Mouse (Mus musculus) liver, embryonic 15.5 days (tissue): Measurements from ENCODE around the gene Mtmr2. TPM values are rescaled to one million over a fixed set of nuclear protein-coding genes. Genes with fewer than 3 reads are reported as not detected.
"Not testable (repeated sequence)": the region's sequence is repeated elsewhere in the genome, so short reads cannot be mapped to it uniquely, and the experiment has no call there.

ENCODE experiments used
- ATAC-seq: fragments of 200-750 bp; cut with Nextera tagmentation; 2 replicates; pipeline ENCODE4 v1.8.0; 2017; ENCODE audit warnings: moderate number of reproducible peaks, mild to moderate bottlenecking, moderate library complexity; ENCODE audit not compliant: insufficient read depth
- H3K27ac ChIP-seq: fragments of 300-500 bp; sonication (generic); replicated peaks from 2 replicates; pipeline ENCODE4 v1.5.1; 2015; ENCODE audit warnings: mild to moderate bottlenecking, inconsistent platforms
- H3K27me3 ChIP-seq: fragments of 300-500 bp; sonication (generic); 2 replicates; pipeline ENCODE4 v1.6.1; 2015; ENCODE audit warnings: mild to moderate bottlenecking, inconsistent platforms
- H3K36me3 ChIP-seq: fragments of 300-500 bp; sonication (generic); replicated peaks from 2 replicates; pipeline ENCODE4 v1.6.1; 2015; ENCODE audit warnings: moderate library complexity, mild to moderate bottlenecking, inconsistent platforms
- H3K4me1 ChIP-seq: fragments of 300-500 bp; sonication (generic); replicated peaks from 2 replicates; pipeline ENCODE4 v1.6.1; 2015; ENCODE audit warnings: inconsistent platforms
- H3K4me2 ChIP-seq: fragments of 300-500 bp; sonication (generic); 2 replicates; pipeline ENCODE4 v1.6.1; 2015; ENCODE audit warnings: moderate library complexity, mild to moderate bottlenecking, inconsistent platforms
- H3K4me3 ChIP-seq: fragments of 300-500 bp; sonication (generic); replicated peaks from 2 replicates; pipeline ENCODE4 v1.5.1; 2015; ENCODE audit warnings: mild to moderate bottlenecking, inconsistent platforms
- H3K9ac ChIP-seq: fragments of 300-500 bp; sonication (generic); 2 replicates; pipeline ENCODE4 v1.6.1; 2015; ENCODE audit warnings: moderate library complexity, mild to moderate bottlenecking, inconsistent platforms
- H3K9me3 ChIP-seq: fragments of 300-500 bp; sonication (generic); replicated peaks from 2 replicates; pipeline ENCODE4 v1.6.1; 2016; ENCODE audit warnings: inconsistent platforms
- WGBS: fragments of 180-500 bp; shearing (Covaris S2); methylation state at CpG from one replicate; pipeline ENCODE4 v1.1.7; 2015; ENCODE audit warnings: mixed read lengths; ENCODE audit not compliant: insufficient replicate concordance; 5-methylcytosine and 5-hydroxymethylcytosine counted together
- polyA plus RNA-seq: library from polyadenylated mRNA; unstranded; fragments of >200 nt; fragmentation: Nextera tagmentation; extraction: Ambion mirVana; gene quantifications from 2 replicates; pipeline ENCODE4 v1.2.1, GENCODE M21; 2015

Mtmr2 gene
- polyA plus RNA-seq, 1 experiment from 2014 or later: 19.9 TPM

DNA sequence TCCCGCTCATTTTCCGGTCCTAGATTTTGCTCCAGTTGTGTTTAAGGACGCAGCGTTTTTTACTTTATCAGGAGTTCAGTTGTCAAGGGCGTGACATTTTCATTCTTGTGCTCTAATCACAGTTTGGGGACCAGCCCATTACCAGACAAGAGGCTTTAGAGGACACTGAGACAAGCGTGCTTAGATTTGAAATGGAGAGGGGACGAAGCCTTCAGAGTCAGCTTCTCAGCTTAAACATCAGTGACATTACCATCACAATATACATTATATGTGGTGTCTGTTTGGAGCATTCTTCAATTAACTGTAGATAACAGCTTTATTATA is 1.4 kb downstream of the Mtmr2 start:
- Histone ChIP-seq H3K27me3 (no peaks in the 10 kb centered on the region), H3K27ac (peak overlapping the region; percentile 94), H3K9me3 (no peaks in the 10 kb centered on the region), H3K36me3 (no peaks in the 10 kb centered on the region), H3K9ac (peak overlapping the region; percentile 93), H3K4me2 (peak overlapping the region; percentile 87), H3K4me3 (peak overlapping the region; percentile 85), H3K4me1 (peaks cover 20% of the 10 kb centered on the region)
- no peak; the same call in 1 of the 2 replicates for ATAC-seq
- WGBS: under 1% methylated on average over 7 of the region's 7 CpGs

DNA sequence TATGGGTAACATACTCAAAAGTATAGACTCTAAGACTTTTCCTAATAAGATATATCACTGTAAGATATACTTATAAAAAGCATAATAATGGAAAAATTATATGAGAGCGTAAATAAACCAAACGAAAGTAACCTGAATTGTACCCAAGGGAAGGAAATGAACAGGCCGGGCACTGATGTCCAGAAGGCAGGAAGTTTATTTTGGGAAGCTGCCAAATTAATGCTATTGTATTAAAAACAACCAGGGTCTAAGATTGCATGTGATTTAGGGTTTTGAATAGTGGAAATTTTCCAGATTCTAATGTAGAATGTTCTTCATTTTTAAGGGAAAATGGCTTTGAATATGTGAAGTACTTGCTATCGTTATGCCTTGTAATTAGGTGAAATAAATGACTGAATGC is 4.3 kb downstream of the Mtmr2 start:
- H3K9me3 ChIP-seq: no peaks in the 10 kb centered on the region
- ATAC-seq: no peak
- peaks cover 20% of the 10 kb centered on the region for H3K4me1 ChIP-seq
- no peaks in the 10 kb centered on the region for H3K36me3 ChIP-seq
- H3K27me3 ChIP-seq: no peaks in the 10 kb centered on the region
- H3K9ac ChIP-seq: no peak overlapping the region
- 73% methylated on average over 4 of the region's 4 CpGs for WGBS
- H3K4me2 ChIP-seq: no peak overlapping the region
- H3K27ac ChIP-seq: no peak overlapping the region
- H3K4me3 ChIP-seq: no peak overlapping the region

DNA sequence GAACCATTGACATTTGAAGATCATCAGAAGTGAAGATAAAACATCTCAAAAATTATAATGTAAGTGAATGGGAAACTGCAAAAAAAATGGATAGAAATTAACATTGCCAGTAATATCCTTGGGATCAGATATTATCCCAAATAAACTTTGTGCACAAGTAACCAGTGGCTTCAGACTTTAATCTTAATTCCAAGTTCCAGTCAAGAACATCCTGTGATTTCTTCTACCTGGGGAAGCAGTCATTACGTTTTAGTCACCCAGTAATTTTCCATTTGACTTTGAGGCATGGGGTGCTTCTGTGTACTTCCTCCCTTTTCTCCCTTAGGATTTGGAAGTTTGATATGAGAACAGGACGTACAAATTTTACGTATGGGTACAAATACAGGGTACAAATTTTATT is 12.2 kb downstream of the Mtmr2 start:
- no peak overlapping the region for H3K27ac ChIP-seq
- no peak overlapping the region for H3K9ac ChIP-seq
- no peak overlapping the region for H3K4me2 ChIP-seq
- no peaks in the 10 kb centered on the region for H3K4me1 ChIP-seq
- ATAC-seq: no peak
- H3K27me3 ChIP-seq: no peaks in the 10 kb centered on the region
- H3K9me3 ChIP-seq: no peaks in the 10 kb centered on the region
- no peaks in the 10 kb centered on the region; the same call in 1 of the 2 replicates for H3K36me3 ChIP-seq
- no peak overlapping the region for H3K4me3 ChIP-seq
- 77% methylated on average over 3 of the region's 3 CpGs for WGBS

DNA sequence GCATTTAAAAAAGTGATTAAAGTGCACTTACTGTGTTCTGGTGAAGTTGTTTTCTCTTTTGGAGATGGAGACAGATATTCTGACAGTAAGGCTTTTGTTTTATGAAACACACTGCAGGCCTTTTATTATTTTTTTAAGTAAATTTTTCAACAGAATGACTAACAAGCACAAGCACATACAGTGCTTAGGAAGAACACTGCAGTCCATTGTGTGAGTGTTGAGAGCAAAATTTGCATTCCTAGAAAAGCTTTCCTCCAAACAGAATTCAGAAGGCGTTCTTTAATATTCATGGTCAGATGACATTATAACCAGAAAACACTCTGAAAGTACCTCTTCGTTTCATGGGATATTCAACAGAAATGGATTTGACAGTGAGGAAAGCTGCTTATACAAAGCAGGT is 17.4 kb downstream of the Mtmr2 start:
- ATAC-seq: no peak
- no peaks in the 10 kb centered on the region; the same call in 1 of the 2 replicates for H3K36me3 ChIP-seq
- no peak overlapping the region for H3K9ac ChIP-seq
- H3K4me3 ChIP-seq: no peak overlapping the region
- no peaks in the 10 kb centered on the region for H3K27me3 ChIP-seq
- H3K27ac ChIP-seq: no peak overlapping the region
- 74% methylated on average over 2 of the region's 2 CpGs for WGBS
- H3K9me3 ChIP-seq: no peaks in the 10 kb centered on the region
- no peaks in the 10 kb centered on the region for H3K4me1 ChIP-seq
- H3K4me2 ChIP-seq: no peak overlapping the region

DNA sequence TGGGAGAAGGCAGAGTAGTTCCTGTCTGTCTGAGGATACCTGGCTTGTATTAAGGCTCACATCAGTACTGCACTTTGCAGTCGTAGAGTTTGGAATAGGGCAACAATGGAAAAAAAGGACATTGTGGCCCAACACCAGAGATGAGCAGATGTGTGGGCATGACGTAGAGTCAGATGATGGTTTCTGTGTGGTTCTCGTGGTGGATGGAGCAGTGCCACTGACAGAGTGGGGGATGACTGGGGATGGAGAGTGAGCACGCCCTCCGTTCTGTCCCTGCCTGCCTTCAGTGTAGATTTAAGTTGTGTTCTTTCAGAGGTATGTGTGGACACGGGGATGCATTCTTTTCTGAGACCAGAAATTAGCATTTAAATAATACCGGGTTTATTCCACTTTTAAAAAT is 18.4 kb downstream of the Mtmr2 start:
- Histone ChIP-seq H3K36me3 (no peaks in the 10 kb centered on the region; the same call in 1 of the 2 replicates), H3K4me2 (no peak overlapping the region), H3K4me1 (no peaks in the 10 kb centered on the region), H3K9me3 (no peaks in the 10 kb centered on the region), H3K27ac (no peak overlapping the region), H3K27me3 (no peaks in the 10 kb centered on the region), H3K4me3 (no peak overlapping the region), H3K9ac (no peak overlapping the region)
- WGBS: 72% methylated on average over 7 of the region's 7 CpGs
- no peak for ATAC-seq

DNA sequence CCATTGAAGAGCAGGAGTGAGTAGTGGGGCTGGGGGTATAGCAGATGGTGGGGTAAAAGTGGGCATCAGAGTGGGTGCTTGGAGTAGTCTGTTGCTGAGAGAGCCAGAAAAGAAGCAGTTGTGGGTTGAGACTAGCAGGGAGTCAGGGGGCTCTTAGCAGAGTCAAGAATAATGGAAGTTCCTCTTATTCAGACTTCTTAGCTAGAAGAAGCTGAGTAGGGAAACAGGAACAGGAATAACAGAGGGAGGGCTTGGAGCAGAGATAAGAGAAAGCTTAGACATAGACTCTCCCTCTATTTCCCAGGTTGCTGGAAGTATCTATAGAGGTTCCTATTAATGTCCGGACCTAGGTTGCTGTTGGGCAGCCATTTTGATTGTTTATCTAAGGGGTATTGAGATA is 26.5 kb downstream of the Mtmr2 start:
- no peaks in the 10 kb centered on the region for H3K4me1 ChIP-seq
- no peak overlapping the region for H3K27ac ChIP-seq
- 35% methylated on average over 1 of the region's 1 CpGs for WGBS
- no peaks in the 10 kb centered on the region for H3K9me3 ChIP-seq
- ATAC-seq: no peak
- no peaks in the 10 kb centered on the region for H3K36me3 ChIP-seq
- no peaks in the 10 kb centered on the region for H3K27me3 ChIP-seq
- H3K4me2 ChIP-seq: no peak overlapping the region
- H3K4me3 ChIP-seq: no peak overlapping the region
- H3K9ac ChIP-seq: no peak overlapping the region

DNA sequence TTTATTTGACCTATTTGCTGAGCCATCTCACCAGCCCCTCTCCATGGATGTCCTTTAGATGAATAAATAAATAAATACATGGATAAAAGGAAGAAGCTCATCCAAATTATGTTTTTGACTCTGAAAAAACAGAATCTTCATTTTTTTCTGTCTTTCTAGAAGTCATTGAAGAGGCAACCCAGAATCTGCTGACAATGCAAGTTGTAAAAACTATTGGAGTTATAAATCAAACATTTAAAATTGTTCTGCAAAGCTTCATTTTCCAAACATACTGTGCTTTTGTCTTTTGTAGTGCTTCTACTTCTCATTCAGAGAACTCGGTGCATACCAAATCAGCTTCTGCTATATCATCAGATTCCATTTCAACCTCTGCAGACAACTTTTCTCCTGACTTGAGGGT is 33.8 kb downstream of the Mtmr2 start:
- Histone ChIP-seq H3K4me2 (no peak overlapping the region), H3K27ac (no peak overlapping the region), H3K9me3 (no peaks in the 10 kb centered on the region), H3K4me3 (no peak overlapping the region), H3K27me3 (no peaks in the 10 kb centered on the region), H3K4me1 (no peaks in the 10 kb centered on the region), H3K9ac (no peak overlapping the region), H3K36me3 (peaks cover 15% of the 10 kb centered on the region; the same call in 1 of the 2 replicates)
- no peak for ATAC-seq
- WGBS: 71% methylated on average over 1 of the region's 1 CpGs

DNA sequence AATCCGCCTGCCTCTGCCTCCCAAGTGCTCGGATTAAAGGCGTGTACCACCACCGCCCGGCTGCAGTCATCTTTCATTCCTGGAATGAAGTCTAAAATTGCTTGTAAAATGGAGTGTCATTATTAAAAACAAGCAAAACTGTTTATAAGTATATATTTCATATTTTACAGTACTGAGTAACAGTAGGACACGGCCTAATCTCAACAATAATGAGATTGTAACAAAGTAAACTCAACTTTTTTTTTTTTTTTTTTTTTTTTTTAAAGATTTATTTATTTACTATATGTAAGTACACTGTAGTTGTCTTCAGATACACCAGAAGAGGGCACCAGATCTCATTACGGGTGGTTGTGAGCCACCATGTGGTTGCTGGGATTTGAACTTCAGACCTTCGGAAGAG is 42.7 kb downstream of the Mtmr2 start:
- H3K9me3 ChIP-seq, H3K4me1 ChIP-seq, H3K4me3 ChIP-seq, H3K27me3 ChIP-seq, ATAC-seq, H3K4me2 ChIP-seq, H3K27ac ChIP-seq, H3K9ac ChIP-seq: not testable (repeated sequence)
- 82% methylated on average over 7 of the region's 8 CpGs for WGBS
- H3K36me3 ChIP-seq: peaks cover 61% of the 10 kb centered on the region

DNA sequence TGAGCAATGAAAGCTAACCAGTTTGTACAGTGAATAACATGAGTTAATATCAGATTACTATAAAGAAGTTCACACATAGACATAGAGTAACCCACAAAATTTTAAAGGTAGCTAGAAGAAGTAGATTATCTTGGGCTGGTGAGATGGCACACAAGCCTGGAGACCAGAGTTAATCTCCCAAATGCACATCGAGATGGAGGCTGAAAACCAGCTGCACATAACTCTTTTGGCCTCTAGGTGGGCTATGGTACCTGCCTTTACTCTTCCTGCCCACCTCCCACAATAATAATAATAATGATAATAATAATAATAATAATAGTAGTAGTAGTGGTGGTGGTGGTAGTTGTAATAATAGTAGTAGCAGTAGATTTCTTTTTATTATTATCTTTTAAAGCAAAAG is 46.1 kb downstream of the Mtmr2 start:
- no peak for ATAC-seq
- Histone ChIP-seq H3K4me2 (no peak overlapping the region), H3K9me3 (no peaks in the 10 kb centered on the region), H3K4me3 (no peak overlapping the region), H3K27ac (no peak overlapping the region), H3K27me3 (no peaks in the 10 kb centered on the region), H3K9ac (no peak overlapping the region), H3K4me1 (no peaks in the 10 kb centered on the region), H3K36me3 (peaks cover 56% of the 10 kb centered on the region)
- 50% methylated on average over 1 of the region's 1 CpGs for WGBS

DNA sequence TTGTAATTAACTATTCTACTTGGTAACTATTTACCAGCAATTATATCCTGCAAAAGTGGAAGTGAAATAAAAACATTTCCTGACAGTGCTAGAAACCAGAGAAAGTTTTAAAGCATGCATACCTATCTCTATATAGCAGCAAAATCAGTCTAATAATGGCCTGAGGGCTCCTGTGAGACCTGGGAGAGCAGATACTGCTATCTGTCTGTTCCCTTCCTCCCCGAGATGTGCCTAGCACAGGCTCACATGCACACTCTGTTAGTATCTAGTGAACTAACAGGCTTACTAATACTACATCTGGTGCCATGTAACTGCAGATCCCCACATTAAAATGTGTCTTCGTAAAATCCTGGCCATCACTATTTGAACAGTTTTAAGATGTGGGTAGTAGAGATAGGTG is 46.5 kb downstream of the Mtmr2 start:
- Histone ChIP-seq H3K27ac (no peak overlapping the region), H3K9me3 (no peaks in the 10 kb centered on the region), H3K9ac (no peak overlapping the region), H3K27me3 (no peaks in the 10 kb centered on the region), H3K36me3 (peaks cover 57% of the 10 kb centered on the region), H3K4me1 (no peaks in the 10 kb centered on the region), H3K4me2 (no peak overlapping the region), H3K4me3 (no peak overlapping the region)
- peak; percentile 68 for ATAC-seq
- 50% methylated on average over 2 of the region's 2 CpGs for WGBS

DNA sequence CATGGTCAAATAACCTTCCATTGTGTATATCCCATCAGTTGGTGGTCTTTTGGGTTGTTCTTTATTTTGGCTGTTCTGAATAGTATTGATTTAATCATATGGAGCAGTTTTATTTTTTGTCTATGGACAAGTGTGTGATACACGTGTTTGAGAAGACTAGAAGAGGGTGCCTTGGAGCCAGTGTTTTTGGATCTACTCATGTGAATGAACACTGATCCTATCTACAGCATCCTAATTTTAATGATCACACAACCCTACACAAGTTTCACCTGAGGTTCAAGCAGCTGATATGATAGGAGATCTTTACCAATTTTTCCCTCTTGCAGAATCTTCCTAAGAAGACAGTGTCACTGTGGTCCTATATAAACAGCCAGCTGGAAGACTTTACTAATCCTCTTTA is 56.3 kb downstream of the Mtmr2 start:
- ATAC-seq: no peak
- Histone ChIP-seq H3K4me1 (no peaks in the 10 kb centered on the region), H3K4me3 (no peak overlapping the region), H3K9ac (no peak overlapping the region), H3K27ac (no peak overlapping the region), H3K36me3 (peaks cover 62% of the 10 kb centered on the region), H3K4me2 (no peak overlapping the region), H3K27me3 (no peaks in the 10 kb centered on the region), H3K9me3 (no peaks in the 10 kb centered on the region)
- WGBS: 69% methylated on average over 1 of the region's 1 CpGs

DNA sequence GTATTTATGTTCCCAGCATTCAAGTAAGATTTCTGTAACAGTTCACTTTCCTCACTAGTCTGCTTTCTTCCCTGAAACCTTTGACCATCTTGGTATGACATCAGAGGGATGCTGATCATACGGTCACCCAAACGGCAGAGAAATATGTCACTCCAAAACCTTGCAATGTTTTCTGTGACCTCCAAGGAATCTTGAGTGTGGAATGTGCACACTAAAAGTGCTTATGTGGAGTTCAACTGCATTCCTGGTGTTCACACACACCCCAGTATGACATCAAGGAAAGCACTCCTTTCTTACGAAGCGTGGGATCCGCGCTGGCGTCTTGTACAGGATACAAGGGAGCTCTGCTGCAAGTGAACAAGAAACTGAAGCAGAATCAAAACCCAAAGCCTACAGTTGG is 58.6 kb downstream of the Mtmr2 start:
- Histone ChIP-seq H3K27ac (no peak overlapping the region), H3K9ac (no peak overlapping the region), H3K36me3 (peaks cover 76% of the 10 kb centered on the region), H3K9me3 (no peaks in the 10 kb centered on the region), H3K27me3 (no peaks in the 10 kb centered on the region), H3K4me2 (no peak overlapping the region), H3K4me3 (no peak overlapping the region), H3K4me1 (no peaks in the 10 kb centered on the region)
- WGBS: 92% methylated on average over 7 of the region's 7 CpGs
- no peak for ATAC-seq
